Comparison of ENCODE assay signal across 35 mouse cellular contexts in the genomic region with DNA sequence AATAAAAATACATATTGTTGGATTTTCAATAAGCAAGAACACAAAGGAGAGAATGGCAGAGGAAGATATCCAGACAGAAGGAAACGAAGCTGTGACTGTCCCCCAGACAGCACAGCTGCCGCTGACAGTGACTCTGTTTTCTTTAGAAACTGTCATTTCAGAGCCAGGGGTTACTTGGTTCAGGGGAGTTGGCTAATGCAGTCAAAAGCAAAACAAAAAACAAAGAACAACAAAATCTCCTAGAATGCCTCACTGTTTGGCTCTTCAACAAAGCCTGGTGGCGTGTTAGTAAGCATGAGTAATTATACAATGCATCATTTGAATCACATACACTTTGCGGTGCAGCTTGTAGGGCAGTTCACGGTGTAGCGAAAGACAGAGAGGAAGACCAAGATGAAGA. TPM values are rescaled to one million over a fixed set of nuclear protein-coding genes. Genes with fewer than 3 reads are reported as not detected.
A peak's percentile ranks its signal among the peaks of the same experiment; 100 is the strongest.
DNase-seq lines count a peak whose midpoint lies in the region; ATAC-seq lines count a peak whose summit lies in the region.
"Had no signal": no experiment of that assay in that cellular context is flagged by ENCODE, and none has a peak within 500 bp of the region (broad histone marks: within the 10 kb centered on the region; RNA-seq: fewer than 3 reads in every experiment).

No protein-coding gene starts in this region.

- H3K36me3 ChIP-seq in hindbrain, embryonic 14.5 days (replicated peaks; ENCODE audit: control insufficient read depth, insufficient read depth) = no peaks in the 10 kb centered on the region
- H3K36me3 ChIP-seq in hindbrain, embryonic 11.5 days (ENCODE audit: control insufficient read depth, insufficient read depth, low read length) = no peaks in the 10 kb centered on the region
- no peaks in the 10 kb centered on the region for H3K36me3 ChIP-seq in kidney, embryonic 15.5 days
- H3K36me3 ChIP-seq in neural tube, embryonic 11.5 days (ENCODE audit: control insufficient read depth, insufficient read depth, low read length) = no peaks in the 10 kb centered on the region
- H3K36me3 ChIP-seq: embryonic facial prominence, embryonic 12.5 days had no signal

- ATAC-seq in hindbrain, embryonic 14.5 days (ENCODE audit: low FRiP score) = no peak
- ATAC-seq in hindbrain, embryonic 11.5 days (ENCODE audit: low FRiP score) = no peak
- ATAC-seq in kidney, embryonic 15.5 days (replicated peaks; ENCODE audit: low FRiP score) = no peak
- no peak for ATAC-seq in neural tube, embryonic 11.5 days (ENCODE audit: insufficient read depth, low FRiP score, low TSS enrichment)
- ATAC-seq: activated CD4-positive, CD25-positive, alpha-beta regulatory T cell, adult 4 months; forebrain, embryonic 16.5 days; intestine, embryonic 16.5 days; midbrain, embryonic 16.5 days had no signal

- H3K9ac ChIP-seq in hindbrain, embryonic 14.5 days = no peak overlapping the region
- no peak overlapping the region for H3K9ac ChIP-seq in hindbrain, embryonic 11.5 days (ENCODE audit: low read depth, low read length)
- H3K9ac ChIP-seq in kidney, embryonic 15.5 days = no peak overlapping the region
- H3K9ac ChIP-seq in neural tube, embryonic 11.5 days (ENCODE audit: low read length) = no peak overlapping the region
- H3K9ac ChIP-seq: embryonic facial prominence, embryonic 12.5 days; liver, embryonic 14.5 days had no signal

- H3K27me3 ChIP-seq in hindbrain, embryonic 14.5 days (ENCODE audit: control insufficient read depth, insufficient read depth, low read length) = no peaks in the 10 kb centered on the region
- no peaks in the 10 kb centered on the region for H3K27me3 ChIP-seq in hindbrain, embryonic 11.5 days (ENCODE audit: control insufficient read depth, insufficient read depth, low read length)
- no peaks in the 10 kb centered on the region for H3K27me3 ChIP-seq in kidney, embryonic 15.5 days
- H3K27me3 ChIP-seq in neural tube, embryonic 11.5 days (ENCODE audit: control insufficient read depth, insufficient read depth, low read length) = no peaks in the 10 kb centered on the region
- H3K27me3 ChIP-seq: embryonic facial prominence, embryonic 12.5 days had no signal

- no peak overlapping the region for H3K4me2 ChIP-seq in hindbrain, embryonic 14.5 days (replicated peaks)
- H3K4me2 ChIP-seq in hindbrain, embryonic 11.5 days (replicated peaks; ENCODE audit: low read depth, low read length) = no peak overlapping the region
- no peak overlapping the region for H3K4me2 ChIP-seq in kidney, embryonic 15.5 days
- no peak overlapping the region for H3K4me2 ChIP-seq in neural tube, embryonic 11.5 days (ENCODE audit: low read depth)
- H3K4me2 ChIP-seq: embryonic facial prominence, embryonic 12.5 days had no signal

- peak; percentile 25 for DNase-seq in hindbrain, embryonic 14.5 days (ENCODE audit: low spot score)
- no peak for DNase-seq in hindbrain, embryonic 11.5 days (ENCODE audit: low spot score)
- peak; percentile 30 for DNase-seq in kidney, postnatal 14 days
- DNase-seq in neural tube, embryonic 11.5 days (ENCODE audit: low spot score) = peak; percentile 15
- DNase-seq in neural tube, embryonic 10.5 days (ENCODE audit: extremely low spot score, low spot score) = no peak
- peak; percentile 46 for DNase-seq in telencephalon, adult 2 months (ENCODE audit: low read depth, low spot score)
- DNase-seq in adrenal gland, adult 8-10 months = no peak
- DNase-seq: adrenal gland, adult 2 months; cerebellum, adult 11 months; cerebellum, adult 9-11 months; embryo, embryonic 11 days; gastrocnemius, postnatal 14 days; heart, postnatal 14 days; liver; lung, adult 2 months; right cerebral cortex, postnatal 14 days had no signal

- no peak overlapping the region for H3K27ac ChIP-seq in hindbrain, embryonic 14.5 days
- no peak overlapping the region for H3K27ac ChIP-seq in hindbrain, embryonic 11.5 days (ENCODE audit: low read depth, low read length)
- H3K27ac ChIP-seq in kidney, embryonic 15.5 days = no peak overlapping the region
- no peak overlapping the region for H3K27ac ChIP-seq in neural tube, embryonic 11.5 days (ENCODE audit: low read depth, low read length)
- H3K27ac ChIP-seq: embryonic facial prominence, embryonic 12.5 days; liver, embryonic 14.5 days had no signal

- WGBS in hindbrain, embryonic 14.5 days = 34% methylated on average over 6 of the region's 6 CpGs
- WGBS in hindbrain, embryonic 11.5 days = 51% methylated on average over 6 of the region's 6 CpGs
- WGBS in kidney, embryonic 15.5 days = 66% methylated on average over 6 of the region's 6 CpGs
- 72% methylated on average over 6 of the region's 6 CpGs for WGBS in neural tube, embryonic 11.5 days

- no peaks in the 10 kb centered on the region for H3K9me3 ChIP-seq in hindbrain, embryonic 14.5 days (ENCODE audit: control insufficient read depth, low read length)
- H3K9me3 ChIP-seq in hindbrain, embryonic 11.5 days (ENCODE audit: control insufficient read depth, low read length) = no peaks in the 10 kb centered on the region
- H3K9me3 ChIP-seq in kidney, embryonic 15.5 days (replicated peaks) = no peaks in the 10 kb centered on the region
- H3K9me3 ChIP-seq in neural tube, embryonic 11.5 days (ENCODE audit: control insufficient read depth, low read length) = no peaks in the 10 kb centered on the region
- H3K9me3 ChIP-seq: embryonic facial prominence, embryonic 12.5 days had no signal

- no peaks in the 10 kb centered on the region for H3K4me1 ChIP-seq in hindbrain, embryonic 14.5 days (replicated peaks; ENCODE audit: control insufficient read depth, insufficient read depth, low read length)
- no peaks in the 10 kb centered on the region for H3K4me1 ChIP-seq in hindbrain, embryonic 11.5 days (replicated peaks; ENCODE audit: control insufficient read depth, insufficient read depth, low read length)
- 0 out of 2 replicates have a peak, but pooled peaks cover 3% of the 10 kb centered on the region for H3K4me1 ChIP-seq in kidney, embryonic 15.5 days
- no peaks in the 10 kb centered on the region for H3K4me1 ChIP-seq in neural tube, embryonic 11.5 days (ENCODE audit: control insufficient read depth, insufficient read depth, low read length)
- H3K4me1 ChIP-seq: embryonic facial prominence, embryonic 12.5 days had no signal

- no peak overlapping the region for H3K4me3 ChIP-seq in hindbrain, embryonic 14.5 days (replicated peaks; ENCODE audit: low read length)
- no peak overlapping the region for H3K4me3 ChIP-seq in hindbrain, embryonic 11.5 days (ENCODE audit: low read depth, low read length)
- H3K4me3 ChIP-seq in kidney, embryonic 15.5 days (replicated peaks) = no peak overlapping the region
- H3K4me3 ChIP-seq in neural tube, embryonic 11.5 days (ENCODE audit: low read depth, low read length) = no peak overlapping the region
- H3K4me3 ChIP-seq: embryonic facial prominence, embryonic 12.5 days; myocyte had no signal

RNA-seq across cellular contexts. Expression of a gene that starts 4.4 kb away (rescaled TPM):
- 25.9 and 34.0 TPM in 2 replicates for polyA plus RNA-seq in hindbrain, embryonic 14.5 days (2014; fragmentation: Nextera tagmentation; extraction: Ambion mirVana)
- polyA plus RNA-seq in hindbrain, embryonic 11.5 days (2014; fragmentation: Nextera tagmentation; extraction: Ambion mirVana) = 44.1 and 48.1 TPM in 2 replicates
- 81.3 and 82.3 TPM in 2 replicates for polyA plus RNA-seq in kidney, embryonic 15.5 days (2015; fragmentation: Nextera tagmentation; extraction: Ambion mirVana)
- 36.1 and 42.4 TPM in 2 replicates for polyA plus RNA-seq in neural tube, embryonic 11.5 days (2014; fragmentation: Nextera tagmentation; extraction: Ambion mirVana)
- total RNA-seq in adrenal gland, adult 8-10 months (2022) = 10 to 100 TPM; 23.1 to 45.2 (median 35.0) TPM
- polyA plus RNA-seq: activated CD4-positive, CD25-positive, alpha-beta regulatory T cell, adult 4 months had no signal

RNA-seq across cellular contexts. Expression of a gene that starts 5.7 kb away (rescaled TPM):
- not detected in 2 replicates for polyA plus RNA-seq in hindbrain, embryonic 14.5 days (2014; fragmentation: Nextera tagmentation; extraction: Ambion mirVana)
- polyA plus RNA-seq in hindbrain, embryonic 11.5 days (2014; fragmentation: Nextera tagmentation; extraction: Ambion mirVana) = not detected in 2 replicates
- polyA plus RNA-seq in kidney, embryonic 15.5 days (2015; fragmentation: Nextera tagmentation; extraction: Ambion mirVana) = not detected in 2 replicates
- not detected in 2 replicates for polyA plus RNA-seq in neural tube, embryonic 11.5 days (2014; fragmentation: Nextera tagmentation; extraction: Ambion mirVana)
- total RNA-seq in adrenal gland, adult 8-10 months (2022) = not detected
- total RNA-seq: adrenal gland, adult 2 months; adrenal gland, postnatal 4 days; gastrocnemius, postnatal 14 days; granulocyte monocyte progenitor cell, adult 5-6 weeks; heart, postnatal 14 days; layer of hippocampus, adult 18-20 months; layer of hippocampus, postnatal 10 days; left cerebral cortex, adult 18-20 months; left cerebral cortex, postnatal 14 days had no signal
- polyA plus RNA-seq: activated CD4-positive, CD25-positive, alpha-beta regulatory T cell, adult 4 months; adrenal gland, adult 2 months; embryonic facial prominence, embryonic 12.5 days; forebrain, embryonic 16.5 days; heart, embryonic 14.5 days; limb, embryonic 11.5 days; lung, adult 2 months; midbrain, embryonic 16.5 days; myocyte; neural tube, embryonic 14.5 days; small intestine, adult 2 months; stomach, embryonic 14.5 days had no signal

RNA-seq across cellular contexts. Expression of a gene that starts 10.6 kb away (rescaled TPM):
- polyA plus RNA-seq in hindbrain, embryonic 14.5 days (2014; fragmentation: Nextera tagmentation; extraction: Ambion mirVana) = 0.62 and 0.69 TPM in 2 replicates
- polyA plus RNA-seq in hindbrain, embryonic 11.5 days (2014; fragmentation: Nextera tagmentation; extraction: Ambion mirVana) = 0.97 and 1.1 TPM in 2 replicates
- 3.2 TPM in 2 replicates for polyA plus RNA-seq in kidney, embryonic 15.5 days (2015; fragmentation: Nextera tagmentation; extraction: Ambion mirVana)
- polyA plus RNA-seq in neural tube, embryonic 11.5 days (2014; fragmentation: Nextera tagmentation; extraction: Ambion mirVana) = 0.15 and 0.74 TPM in 2 replicates
- total RNA-seq in adrenal gland, adult 8-10 months (2022) = 1 to 10 TPM in 3 of 4 experiments, under 1 TPM in 1; 0.75 to 1.6 (median 1.2) TPM
- total RNA-seq: layer of hippocampus, adult 18-20 months; left cerebral cortex, adult 18-20 months had no signal
- polyA plus RNA-seq: activated CD4-positive, CD25-positive, alpha-beta regulatory T cell, adult 4 months had no signal

Comparison
In these comparisons a context has a peak if more than half of its experiments do, and no peak if none do; other contexts are left out.
1. DNase-seq: peak in hindbrain, embryonic 14.5 days (single experiment), kidney, postnatal 14 days (single experiment), neural tube, embryonic 11.5 days (single experiment) and telencephalon, adult 2 months (single experiment); none in hindbrain, embryonic 11.5 days (single experiment), neural tube, embryonic 10.5 days (single experiment) and adrenal gland, adult 8-10 months (single experiment).